Mouse (Mus musculus) hindbrain, embryonic 14.5 days (tissue): ENCODE data around the gene Tdrd9. TPM values are rescaled to one million over a fixed set of nuclear protein-coding genes. Genes with fewer than 3 reads are reported as not detected.

Source experiments
- ATAC-seq: fragments of 200-750 bp; cut with Nextera tagmentation; 2 replicates; pipeline ENCODE4 v1.8.0; 2017; ENCODE audit warnings: moderate number of reproducible peaks, mild to moderate bottlenecking, moderate TSS enrichment, moderate library complexity; ENCODE audit not compliant: low FRiP score
- DNase-seq: peaks from one replicate; pipeline ENCODE4 v3.0.0-alpha.2; 2015; ENCODE audit warnings: low spot score
- H3K27ac ChIP-seq: fragments of 300-500 bp; sonication (generic); 2 replicates; pipeline ENCODE4 v1.5.1; 2014; ENCODE audit warnings: mild to moderate bottlenecking, moderate library complexity
- H3K27me3 ChIP-seq: fragments of 300-500 bp; sonication (generic); 2 replicates; pipeline ENCODE4 v1.6.1; 2014; ENCODE audit warnings: mild to moderate bottlenecking, low read length, mixed read lengths; ENCODE audit not compliant: control insufficient read depth, insufficient read depth
- H3K36me3 ChIP-seq: fragments of 300-500 bp; sonication (generic); replicated peaks from 2 replicates; pipeline ENCODE4 v1.6.1; 2014; ENCODE audit not compliant: control insufficient read depth, insufficient read depth
- H3K4me1 ChIP-seq: fragments of 300-500 bp; sonication (generic); replicated peaks from 2 replicates; pipeline ENCODE4 v1.6.1; 2014; ENCODE audit warnings: antibody characterized with exemption, low read length, mixed read lengths; ENCODE audit not compliant: control insufficient read depth, insufficient read depth
- H3K4me2 ChIP-seq: fragments of 300-500 bp; sonication (generic); replicated peaks from 2 replicates; pipeline ENCODE4 v1.6.1; 2014; ENCODE audit warnings: mild to moderate bottlenecking, moderate library complexity
- H3K4me3 ChIP-seq: fragments of 300-500 bp; sonication (generic); replicated peaks from 2 replicates; pipeline ENCODE4 v1.5.1; 2014; ENCODE audit warnings: mild to moderate bottlenecking, low read length
- H3K9ac ChIP-seq: fragments of 300-500 bp; sonication (generic); 2 replicates; pipeline ENCODE4 v1.6.1; 2014
- H3K9me3 ChIP-seq: fragments of 300-500 bp; sonication (generic); 2 replicates; pipeline ENCODE4 v1.6.1; 2016; ENCODE audit warnings: low read length; ENCODE audit not compliant: control insufficient read depth
- WGBS: fragments of 180-500 bp; shearing (Covaris S2); extraction: QIAGEN DNeasy Blood & Tissue Kit; methylation state at CpG from one replicate; pipeline ENCODE4 v1.1.7; 2014; 5-methylcytosine and 5-hydroxymethylcytosine counted together
- polyA plus RNA-seq: library from polyadenylated mRNA; unstranded; fragments of >200 nt; fragmentation: Nextera tagmentation; extraction: Ambion mirVana; gene quantifications from 2 replicates; pipeline ENCODE4 v1.2.1, GENCODE M21; 2014

The Tdrd9 gene
- polyA plus RNA-seq, 1 experiment from 2014 or later: 0.48 TPM

DNA sequence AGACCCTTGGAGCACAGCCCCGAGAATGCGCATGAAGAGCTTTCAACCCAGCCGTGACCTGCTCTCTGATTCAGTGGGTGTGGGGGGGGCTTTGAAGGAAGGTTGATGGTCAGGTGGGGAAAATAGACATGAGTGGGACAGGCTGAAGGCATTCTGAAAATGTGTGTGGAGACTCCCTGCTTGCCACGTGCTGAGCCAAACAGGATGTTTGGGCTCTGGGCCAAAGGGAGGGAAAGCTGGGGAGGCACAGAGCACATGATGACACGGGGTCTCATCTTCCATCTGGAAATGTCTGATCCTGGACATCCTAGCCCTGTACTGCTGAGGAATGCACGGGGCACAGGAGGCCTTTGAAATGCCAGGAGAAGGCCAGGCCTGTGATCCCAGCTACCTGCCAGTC, 115.4 kb downstream of the Tdrd9 start:
- Histone ChIP-seq H3K27me3 (0 out of 2 replicates have a peak, but pooled peaks cover 3% of the 10 kb centered on the region), H3K36me3 (no peaks in the 10 kb centered on the region), H3K9ac (no peak overlapping the region), H3K27ac (no peak overlapping the region), H3K4me2 (no peak overlapping the region), H3K4me1 (no peaks in the 10 kb centered on the region), H3K9me3 (no peaks in the 10 kb centered on the region), H3K4me3 (no peak overlapping the region)
- DNase-seq (no peak), ATAC-seq (no peak)
- WGBS: 64% methylated on average over 6 of the region's 6 CpGs

DNA sequence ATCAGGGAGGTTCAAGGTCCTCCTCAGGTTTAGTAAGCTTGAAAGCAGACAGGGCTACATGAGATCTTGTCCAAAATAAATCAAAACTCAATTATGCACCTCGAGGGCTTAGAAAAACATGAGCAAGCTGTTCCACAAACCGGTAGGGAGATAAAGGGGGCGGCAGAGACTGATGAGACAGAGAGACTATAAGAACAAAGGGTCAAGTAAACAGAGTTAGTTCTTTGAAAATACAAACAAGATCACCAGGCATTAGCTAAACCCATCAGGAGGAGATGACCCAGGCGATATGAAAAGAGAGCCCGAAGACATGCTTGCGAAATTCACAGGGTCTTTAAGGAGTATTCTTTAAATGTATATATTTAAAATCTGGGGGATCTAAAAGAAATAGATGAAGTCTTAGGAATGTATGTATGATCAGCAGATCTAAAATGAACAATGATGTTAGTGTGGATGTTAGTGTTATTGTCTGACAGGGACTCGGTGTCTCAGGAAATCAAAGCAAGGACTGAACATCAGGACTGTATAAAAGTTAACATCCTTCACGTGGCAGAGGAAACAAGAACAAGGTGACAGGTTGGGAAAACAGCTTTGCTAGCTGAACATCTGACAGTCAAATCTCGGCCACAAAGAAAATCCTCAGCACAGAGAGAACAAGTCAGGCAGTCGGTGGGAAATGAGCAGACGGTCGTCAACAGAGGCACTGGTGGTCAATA, 117.4 kb downstream of the Tdrd9 start:
- no peaks in the 10 kb centered on the region for H3K36me3 ChIP-seq
- H3K27ac ChIP-seq: no peak overlapping the region

DNA sequence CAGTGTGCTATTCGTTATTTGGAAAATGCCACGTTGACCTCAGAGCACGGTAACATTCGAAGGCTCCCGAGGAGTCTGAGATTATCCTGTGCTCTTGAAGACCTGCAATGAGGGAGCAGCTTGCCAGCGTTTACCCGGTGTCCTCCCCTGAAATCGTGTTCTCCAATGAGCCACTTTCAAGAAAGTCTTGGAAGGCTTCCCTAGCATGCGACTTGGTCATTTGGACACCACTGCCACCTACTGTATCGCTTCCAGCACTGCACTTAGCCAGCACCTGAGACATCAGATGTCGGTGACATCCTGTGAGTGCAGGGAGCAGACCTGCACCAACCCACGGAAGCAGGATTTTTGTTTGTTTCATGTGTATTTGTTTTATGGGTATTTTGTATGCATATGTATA, 119.7 kb downstream of the Tdrd9 start:
- Histone ChIP-seq H3K36me3 (no peaks in the 10 kb centered on the region), H3K4me3 (no peak overlapping the region), H3K4me2 (peak overlapping the region; percentile 19; the same call in 1 of the 2 replicates), H3K9ac (no peak overlapping the region), H3K27me3 (0 out of 2 replicates have a peak, but pooled peaks cover 3% of the 10 kb centered on the region), H3K27ac (no peak overlapping the region), H3K4me1 (no peaks in the 10 kb centered on the region), H3K9me3 (no peaks in the 10 kb centered on the region)
- WGBS: 10% methylated on average over 12 of the region's 12 CpGs
- DNase-seq (peak; percentile 85), ATAC-seq (no peak)

More for the DNA sequence above, 117.4 kb downstream of the Tdrd9 start:
- Histone ChIP-seq H3K9me3 (no peaks in the 10 kb centered on the region), H3K4me1 (no peaks in the 10 kb centered on the region), H3K9ac (no peak overlapping the region), H3K27me3 (0 out of 2 replicates have a peak, but pooled peaks cover 3% of the 10 kb centered on the region), H3K4me3 (no peak overlapping the region), H3K4me2 (no peak overlapping the region)
- DNase-seq: no peak
- ATAC-seq: no peak
- 66% methylated on average over 12 of the region's 12 CpGs for WGBS

DNA sequence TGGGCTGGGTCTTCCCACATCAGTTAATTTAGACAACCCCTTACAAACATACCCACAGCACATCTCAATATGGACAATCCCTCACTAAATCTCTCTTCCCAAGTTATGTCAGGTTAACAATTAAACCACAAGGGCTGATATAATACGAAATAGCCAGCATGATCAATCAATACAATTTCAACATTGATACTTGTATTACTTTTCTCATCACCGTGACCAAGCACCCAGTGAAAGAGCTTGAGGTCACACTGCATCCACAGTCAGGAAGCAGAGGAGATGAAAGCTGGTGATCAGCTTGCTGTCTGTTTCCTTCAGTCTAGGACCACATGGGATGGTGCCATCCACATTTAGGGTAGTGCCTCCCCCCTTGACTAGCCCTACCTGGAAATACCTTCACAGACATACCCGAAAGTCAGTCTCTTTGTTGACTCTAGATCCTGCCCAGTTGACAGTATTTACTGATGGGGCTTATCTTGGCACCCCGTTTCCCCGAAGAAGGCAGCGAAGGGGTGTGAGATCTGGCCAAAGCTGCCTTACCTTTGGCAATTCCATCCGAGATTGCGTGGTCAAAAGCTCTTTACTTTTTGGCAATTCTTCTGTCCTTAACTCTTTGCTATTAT, 123.0 kb downstream of the Tdrd9 start:
- DNase-seq (no peak), ATAC-seq (no peak)
- Histone ChIP-seq H3K4me1 (no peaks in the 10 kb centered on the region), H3K27ac (no peak overlapping the region), H3K4me3 (no peak overlapping the region), H3K27me3 (0 out of 2 replicates have a peak, but pooled peaks cover 3% of the 10 kb centered on the region), H3K9me3 (no peaks in the 10 kb centered on the region), H3K9ac (no peak overlapping the region), H3K36me3 (no peaks in the 10 kb centered on the region), H3K4me2 (no peak overlapping the region)
- 88% methylated on average over 8 of the region's 8 CpGs for WGBS

DNA sequence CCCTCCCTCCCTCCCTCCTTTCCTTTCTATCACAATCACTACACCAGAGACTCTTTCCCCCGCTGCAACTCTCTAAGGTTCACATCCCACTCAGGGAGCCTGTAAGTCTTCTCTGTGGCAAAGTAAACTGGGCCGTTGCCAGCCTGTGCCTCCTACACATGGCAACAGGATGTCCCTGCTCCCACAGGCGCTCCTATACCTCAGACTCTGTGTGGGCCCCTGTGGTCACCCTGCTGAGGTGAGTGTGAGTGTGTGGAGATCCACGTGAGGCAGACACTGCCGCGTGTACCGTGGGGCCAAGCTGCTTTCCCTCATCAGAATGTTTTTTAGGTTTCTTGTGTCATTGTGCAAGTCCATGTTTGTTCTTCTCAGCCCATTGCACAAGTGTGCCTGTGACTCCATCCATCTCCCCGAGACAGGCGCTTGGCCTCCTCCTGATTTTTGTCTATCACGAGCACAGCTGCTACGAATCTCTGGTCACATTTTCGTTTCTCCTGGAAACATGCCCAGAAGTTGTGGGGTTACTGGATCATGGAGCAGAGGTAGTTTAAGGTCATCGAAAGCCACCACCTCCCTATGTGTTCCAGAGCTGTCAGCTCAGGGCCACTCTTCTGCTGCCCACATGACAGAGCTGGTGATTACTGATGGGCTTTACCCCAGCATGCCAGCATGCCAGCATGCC, 124.8 kb downstream of the Tdrd9 start:
- H3K4me1 ChIP-seq: no peaks in the 10 kb centered on the region
- 0 out of 2 replicates have a peak, but pooled peaks cover 3% of the 10 kb centered on the region for H3K27me3 ChIP-seq
- no peaks in the 10 kb centered on the region for H3K9me3 ChIP-seq
- DNase-seq (no peak), ATAC-seq (no peak)
- H3K4me2 ChIP-seq: no peak overlapping the region
- 72% methylated on average over 13 of the region's 13 CpGs for WGBS
- no peak overlapping the region for H3K9ac ChIP-seq
- H3K36me3 ChIP-seq: no peaks in the 10 kb centered on the region
- no peak overlapping the region for H3K4me3 ChIP-seq
- no peak overlapping the region for H3K27ac ChIP-seq

DNA sequence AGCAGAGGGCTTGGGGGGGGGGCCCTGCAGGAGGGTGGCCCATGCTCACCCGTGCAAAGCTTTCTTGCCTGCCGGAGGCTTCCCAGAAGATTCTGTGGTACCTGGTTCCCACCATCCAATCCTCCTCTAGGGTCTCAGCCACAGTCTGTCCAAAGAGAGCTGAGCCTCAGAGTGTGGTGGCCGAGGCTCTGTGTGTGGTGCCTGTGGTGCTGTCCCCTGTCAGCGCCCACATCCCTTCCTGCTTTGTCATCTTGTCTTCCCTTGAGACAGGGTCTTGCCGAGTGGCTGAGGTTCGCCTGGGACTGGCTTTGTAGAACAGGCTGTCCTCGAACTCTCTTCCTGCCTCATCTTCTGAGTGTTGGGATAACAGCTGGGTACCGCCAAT, 125.4 kb downstream of the Tdrd9 start:
- Histone ChIP-seq H3K27ac (no peak overlapping the region), H3K4me1 (no peaks in the 10 kb centered on the region), H3K36me3 (no peaks in the 10 kb centered on the region), H3K4me2 (no peak overlapping the region), H3K9me3 (no peaks in the 10 kb centered on the region), H3K4me3 (no peak overlapping the region), H3K9ac (no peak overlapping the region), H3K27me3 (no peaks in the 10 kb centered on the region)
- ATAC-seq (no peak), DNase-seq (no peak)
- 81% methylated on average over 8 of the region's 8 CpGs for WGBS

DNA sequence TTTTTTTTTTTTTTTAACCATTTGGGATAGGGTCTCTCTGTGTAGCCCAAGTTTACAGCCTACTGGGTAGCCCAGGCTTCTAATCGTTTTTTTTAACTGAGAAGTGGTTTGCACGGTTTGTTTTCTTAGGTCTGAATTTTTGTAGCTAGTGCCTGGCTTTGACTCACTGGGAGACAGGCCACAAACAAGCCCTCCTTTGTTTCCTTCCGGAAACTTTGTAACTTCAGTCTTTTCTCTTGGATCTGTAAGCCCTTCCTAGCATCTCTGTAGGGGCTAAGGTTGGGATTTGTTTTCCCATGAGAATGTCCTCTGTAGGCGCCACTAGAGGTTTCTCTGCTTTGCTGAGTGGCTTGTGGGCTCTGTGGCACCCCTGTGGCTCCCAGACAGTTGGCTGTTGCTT, 128.7 kb downstream of the Tdrd9 start:
- 60% methylated on average over 4 of the region's 4 CpGs for WGBS
- H3K4me3 ChIP-seq: no peak overlapping the region
- no peaks in the 10 kb centered on the region for H3K4me1 ChIP-seq
- no peak for ATAC-seq
- no peak overlapping the region for H3K4me2 ChIP-seq
- no peak for DNase-seq
- H3K9me3 ChIP-seq: no peaks in the 10 kb centered on the region
- H3K9ac ChIP-seq: no peak overlapping the region
- no peaks in the 10 kb centered on the region for H3K36me3 ChIP-seq
- H3K27ac ChIP-seq: no peak overlapping the region
- H3K27me3 ChIP-seq: no peaks in the 10 kb centered on the region

DNA sequence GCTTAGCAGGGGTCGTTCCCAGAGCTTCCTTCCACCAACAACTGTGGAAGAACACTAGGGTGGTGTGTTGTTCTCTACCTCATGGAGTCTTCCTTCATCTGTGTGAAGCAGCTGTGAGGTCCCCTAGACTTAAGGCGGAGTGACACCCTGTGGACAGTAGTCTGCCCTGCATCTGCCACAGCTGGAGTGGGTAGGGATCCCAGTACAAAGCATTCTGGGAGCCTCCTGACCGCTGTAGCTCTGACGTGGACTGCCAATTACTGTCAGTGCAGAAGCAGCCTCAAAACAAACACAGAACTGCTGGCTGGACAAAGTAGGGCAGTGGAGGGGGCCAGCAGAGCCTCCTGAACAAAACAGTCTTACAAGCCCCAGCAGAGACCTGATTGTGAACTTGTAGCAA, 129.7 kb downstream of the Tdrd9 start:
- no peak overlapping the region for H3K4me3 ChIP-seq
- no peak overlapping the region for H3K9ac ChIP-seq
- ATAC-seq: no peak
- no peak overlapping the region for H3K4me2 ChIP-seq
- H3K9me3 ChIP-seq: no peaks in the 10 kb centered on the region
- DNase-seq: no peak
- no peaks in the 10 kb centered on the region for H3K4me1 ChIP-seq
- no peaks in the 10 kb centered on the region for H3K36me3 ChIP-seq
- H3K27ac ChIP-seq: no peak overlapping the region
- 61% methylated on average over 4 of the region's 4 CpGs for WGBS
- 0 out of 2 replicates have a peak, but pooled peaks cover 3% of the 10 kb centered on the region for H3K27me3 ChIP-seq

DNA sequence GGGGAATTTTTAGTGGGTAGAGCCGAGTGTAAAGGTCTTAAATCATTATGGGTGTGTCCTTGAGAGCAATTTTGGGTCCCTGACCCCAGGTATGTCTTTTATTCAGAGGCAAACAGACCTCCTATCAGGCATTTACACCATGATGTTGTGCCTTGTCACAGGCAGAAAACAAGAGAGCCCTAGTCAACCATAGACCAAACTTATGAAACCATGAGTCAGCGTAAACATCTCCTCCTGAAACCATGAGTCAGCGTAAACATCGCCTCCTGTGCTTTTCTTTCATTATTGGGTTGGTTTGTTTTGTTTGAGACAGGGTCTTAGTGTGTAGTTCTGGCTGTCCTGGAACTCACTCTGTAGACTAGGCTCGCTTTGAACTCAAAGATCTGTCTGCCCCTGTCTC, 131.8 kb downstream of the Tdrd9 start:
- DNase-seq (no peak), ATAC-seq (no peak)
- no peaks in the 10 kb centered on the region for H3K4me1 ChIP-seq
- 89% methylated on average over 5 of the region's 5 CpGs for WGBS
- no peaks in the 10 kb centered on the region for H3K36me3 ChIP-seq
- H3K4me2 ChIP-seq: no peak overlapping the region
- no peak overlapping the region for H3K9ac ChIP-seq
- H3K27ac ChIP-seq: no peak overlapping the region
- 0 out of 2 replicates have a peak, but pooled peaks cover 9% of the 10 kb centered on the region for H3K27me3 ChIP-seq
- H3K4me3 ChIP-seq: no peak overlapping the region
- no peaks in the 10 kb centered on the region for H3K9me3 ChIP-seq
